Mouse (Mus musculus): ENCODE measurements at regions not wholly inside any gene's neighbourhood (a gene's known extent, or its start where the extent isn't known, plus 50 kb on each side); places are given as distances from the start of the nearest gene placed in this dataset.
"Not testable (repeated sequence)": the region's sequence is repeated elsewhere in the genome, so short reads cannot be mapped to it uniquely, and the experiment has no call there.

DNA sequence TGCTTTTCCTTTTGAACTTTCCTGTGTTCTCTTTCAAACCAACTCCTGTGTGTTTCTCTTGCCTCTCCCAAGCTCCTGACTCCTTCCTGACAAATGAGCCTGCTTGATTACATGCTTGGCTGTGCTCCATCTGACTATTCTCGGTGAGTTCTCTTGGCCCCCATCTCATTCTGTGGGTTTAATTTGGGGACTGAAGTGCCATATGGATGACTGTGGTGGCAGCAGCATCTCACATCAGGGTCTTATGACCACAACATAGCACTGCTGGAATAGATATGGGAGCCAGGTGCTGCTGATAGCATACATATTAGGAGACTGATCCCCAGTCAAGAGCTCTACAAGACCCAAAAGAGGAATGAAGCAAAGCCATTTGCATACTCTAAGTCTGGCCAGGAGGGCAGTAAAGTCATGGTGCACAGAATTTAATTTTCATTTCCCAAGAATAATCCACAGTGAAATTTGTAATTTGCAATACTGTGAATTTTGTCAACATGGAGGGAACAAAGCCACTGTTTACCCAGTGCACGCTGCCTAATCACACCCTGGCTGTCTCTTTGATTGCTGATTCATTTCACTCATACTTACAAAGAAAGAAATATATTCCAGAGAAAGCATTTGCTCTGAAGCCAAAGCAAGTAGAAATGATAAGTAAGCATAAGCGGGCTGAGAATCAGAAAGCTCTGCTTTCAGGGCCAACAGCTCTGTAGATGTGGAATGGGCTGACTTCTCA lies 1478.4 kb upstream of the Gm7489 start:
- DNase-seq (ENCODE audit: low spot score) = no peak

DNA sequence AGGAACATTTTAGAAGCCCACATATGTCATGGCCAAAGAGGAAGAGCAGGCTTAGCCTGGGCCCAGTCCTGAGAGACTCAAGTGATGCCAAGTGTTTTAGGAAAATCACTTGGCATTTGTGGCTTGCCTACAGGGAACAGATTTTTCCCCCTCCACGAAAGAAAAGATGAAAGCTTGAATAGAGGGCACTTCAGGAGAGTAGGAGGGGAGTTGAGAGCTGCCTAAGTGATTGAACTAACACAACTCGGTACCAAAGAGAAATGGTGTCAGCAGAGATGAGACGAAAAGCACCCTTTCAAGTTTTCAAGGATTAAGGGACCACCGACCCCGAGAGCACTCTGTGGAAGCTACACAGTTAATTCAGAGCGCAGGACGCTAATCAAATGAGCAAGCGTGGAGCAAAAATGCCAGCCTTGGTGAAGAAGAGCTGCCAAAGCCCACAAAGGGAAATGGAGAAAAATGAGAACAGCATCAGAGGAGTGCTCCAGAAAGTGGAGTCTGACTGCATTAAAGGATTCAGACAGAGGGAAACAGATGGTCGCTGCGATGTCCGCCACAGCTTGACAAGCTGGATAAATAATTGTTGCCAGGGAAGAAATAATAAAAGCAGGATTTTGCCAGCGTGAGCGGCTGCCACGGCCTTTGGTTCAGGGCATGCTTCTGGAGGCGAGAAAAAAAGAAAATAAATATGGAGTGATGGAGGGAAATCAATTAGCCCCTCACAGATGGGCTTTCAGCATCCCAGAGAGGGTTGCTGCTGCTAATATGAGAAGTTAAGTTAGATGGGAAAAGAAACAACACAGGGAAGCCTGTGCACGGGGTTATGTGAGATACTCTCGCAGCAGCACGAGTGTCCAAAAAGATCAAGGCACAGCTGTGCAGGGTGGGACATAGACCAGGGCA lies 1471.6 kb upstream of the Gm7489 start:
- DNase-seq (ENCODE audit: low spot score) = no peak

DNA sequence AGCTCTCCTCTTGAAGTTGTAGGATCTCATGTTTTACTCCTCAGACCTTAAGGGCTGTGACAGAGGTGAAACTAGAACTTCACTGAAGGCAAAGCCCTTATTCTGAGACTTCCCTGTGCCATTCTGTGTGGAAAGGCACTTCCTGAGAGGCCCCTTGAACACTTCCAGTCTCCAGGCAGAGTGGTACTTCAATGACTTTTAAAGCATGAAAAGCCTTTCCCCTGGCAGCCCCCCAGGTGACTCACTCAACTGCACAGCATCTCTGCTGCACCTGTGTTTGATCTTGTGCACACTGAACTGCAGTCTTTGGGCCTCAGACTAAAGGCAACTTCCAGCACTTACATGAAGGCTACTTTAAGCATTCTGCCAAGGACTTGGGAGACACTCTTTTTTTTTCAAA lies 1458.7 kb upstream of the Gm7489 start:
- DNase-seq (ENCODE audit: low spot score) = no peak

DNA sequence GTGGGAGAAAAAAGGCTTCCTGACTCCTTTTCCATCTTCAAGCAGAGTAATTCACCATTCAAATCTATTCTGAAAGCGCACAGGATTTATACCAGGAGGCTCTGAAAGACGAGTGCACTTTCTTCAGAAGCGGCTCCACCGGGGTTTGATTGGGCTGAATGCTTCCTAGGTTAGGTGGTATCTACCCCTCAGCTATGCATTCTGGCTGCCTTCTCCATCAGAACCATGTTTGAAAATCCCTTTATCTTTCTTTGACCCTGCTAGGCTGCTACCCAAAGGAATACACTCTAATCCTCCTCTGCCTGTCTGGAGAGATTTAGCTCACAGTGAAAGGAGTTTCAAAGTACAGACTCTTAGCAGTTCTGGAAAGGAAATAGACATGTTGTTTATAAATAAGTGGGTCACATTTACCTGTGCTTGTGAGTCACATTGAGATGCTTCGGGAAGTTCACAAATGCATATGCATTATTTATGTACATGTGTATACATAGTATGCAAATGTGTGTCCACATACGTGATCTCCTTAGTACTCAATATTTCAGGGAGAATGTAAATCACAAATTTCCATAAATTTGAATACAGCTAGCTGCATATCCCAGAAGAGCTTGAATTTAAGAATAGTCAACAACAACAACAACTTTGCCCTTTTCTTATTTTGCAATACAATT lies 1454.1 kb upstream of the Gm7489 start:
- DNase-seq (ENCODE audit: low spot score) = no peak

DNA sequence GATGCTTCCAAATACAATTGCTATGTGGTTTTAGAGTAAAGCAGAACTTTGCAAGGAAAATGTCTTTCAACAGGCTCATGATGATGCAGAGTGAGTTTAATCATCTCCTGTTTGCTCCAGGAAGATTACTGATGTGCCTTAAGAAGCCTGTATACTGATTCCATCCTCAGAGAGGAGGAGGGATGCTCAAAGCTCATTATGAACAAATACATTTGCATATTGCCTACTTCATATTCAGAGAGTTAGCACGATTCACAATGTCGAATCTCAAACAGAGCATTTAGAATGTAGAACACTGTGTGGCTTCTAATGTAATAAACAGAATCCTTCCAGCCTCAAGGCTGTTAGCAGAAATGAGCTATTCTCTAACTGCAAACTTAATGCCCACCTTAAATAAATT lies 1451.1 kb upstream of the Gm7489 start:
- DNase-seq (ENCODE audit: low spot score) = no peak

DNA sequence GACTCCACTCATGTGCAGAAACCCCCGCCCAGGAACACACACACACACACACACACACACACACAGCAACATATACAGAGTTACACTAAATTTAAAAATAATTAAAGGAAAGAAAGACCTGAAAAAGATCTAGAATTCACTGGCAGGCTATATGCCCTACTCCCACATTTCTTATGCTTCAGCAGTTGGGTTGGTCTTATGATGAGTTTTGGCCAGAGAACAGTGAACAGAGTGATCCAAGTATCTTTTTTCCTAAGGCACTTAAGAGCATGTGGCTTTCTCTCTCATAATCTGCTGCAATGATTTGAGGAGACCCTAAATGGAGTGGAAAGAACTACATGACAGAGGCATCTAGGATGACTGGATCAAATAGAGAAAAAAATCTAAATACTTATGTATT lies 1446.3 kb upstream of the Gm7489 start:
- DNase-seq (ENCODE audit: low spot score) = no peak

DNA sequence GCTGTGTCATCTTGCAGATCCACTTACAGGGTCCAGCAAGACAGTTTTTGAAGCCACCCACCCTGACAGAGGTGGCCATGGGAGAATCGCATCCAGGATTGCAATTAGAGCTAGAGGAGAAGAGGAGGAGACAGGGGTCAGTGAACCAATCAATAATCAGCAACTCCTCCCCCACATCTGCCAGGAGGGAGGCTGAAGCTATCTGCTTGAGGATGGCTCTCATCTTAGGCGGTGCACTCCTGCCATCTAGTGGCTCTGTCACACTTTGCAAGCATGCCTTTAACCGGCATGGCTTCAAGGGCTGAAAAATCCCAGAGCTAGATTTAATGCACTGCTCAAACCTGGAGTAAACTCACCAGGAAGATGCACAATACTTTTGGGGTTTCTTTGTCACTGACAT lies 1425.9 kb upstream of the Gm7489 start:
- peak; percentile 13 for DNase-seq (ENCODE audit: low spot score)

DNA sequence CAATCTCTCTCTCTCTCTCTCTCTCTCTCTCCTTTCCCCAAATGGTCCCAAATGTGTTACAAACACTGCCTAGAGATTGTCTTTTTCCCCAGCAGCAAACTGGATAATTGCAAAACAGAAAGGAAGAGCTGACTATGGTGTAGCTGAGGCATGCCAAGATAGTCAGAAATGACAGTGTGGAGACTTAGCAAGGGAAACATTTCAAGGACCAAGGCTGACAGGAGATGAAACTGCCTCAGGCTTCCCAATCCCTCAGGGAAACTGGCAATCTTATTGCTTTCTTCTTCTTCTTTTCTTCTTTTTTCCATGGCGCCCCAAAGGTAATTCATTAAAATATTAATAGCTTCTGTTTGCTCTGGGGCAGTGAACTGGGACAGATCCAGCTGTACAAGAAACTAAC lies 1425.4 kb upstream of the Gm7489 start:
- no peak for DNase-seq (ENCODE audit: low spot score)

DNA sequence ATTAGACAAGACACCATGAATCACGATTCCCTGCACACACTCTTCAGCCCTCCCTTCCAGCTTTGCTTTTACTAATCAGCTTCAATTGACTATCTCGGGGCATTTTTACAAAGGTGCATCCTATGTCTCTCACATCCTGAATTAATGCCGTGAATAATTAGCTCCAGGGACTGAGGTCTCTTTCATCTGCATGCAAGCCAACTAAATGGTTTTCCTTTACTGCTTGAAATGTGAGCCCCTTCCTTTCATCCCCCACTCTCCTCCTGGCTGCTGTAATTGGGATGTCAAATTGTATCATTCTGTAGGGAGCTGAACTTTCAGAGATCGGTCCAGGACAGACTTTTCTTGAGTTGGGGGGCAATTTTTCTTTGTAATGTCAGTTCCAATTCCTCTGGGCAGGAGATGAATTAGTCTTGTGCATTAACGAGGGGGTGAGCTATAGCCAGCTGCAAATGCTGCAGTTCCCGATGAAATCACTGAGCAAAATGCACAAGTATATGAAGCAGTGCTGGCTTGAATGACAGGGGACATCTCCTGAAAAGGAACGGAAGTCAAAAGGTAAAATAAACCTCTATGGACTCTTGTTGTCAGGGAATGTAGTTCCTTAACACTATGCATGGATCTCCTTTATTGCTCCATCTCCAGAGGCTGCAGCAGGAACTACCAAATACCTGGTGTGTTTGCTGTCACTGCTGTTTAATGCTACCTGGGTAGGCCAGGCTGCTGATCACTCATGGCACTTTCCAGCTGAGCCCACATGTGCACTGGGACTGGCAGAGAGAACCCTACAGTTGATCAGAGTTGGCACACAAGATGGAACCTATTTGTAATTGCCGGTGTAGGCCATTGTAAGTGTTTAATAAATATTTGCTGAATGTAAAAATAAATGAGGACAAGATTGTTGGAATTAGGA lies 1420.2 kb upstream of the Gm7489 start:
- no peak for DNase-seq (ENCODE audit: low spot score)

DNA sequence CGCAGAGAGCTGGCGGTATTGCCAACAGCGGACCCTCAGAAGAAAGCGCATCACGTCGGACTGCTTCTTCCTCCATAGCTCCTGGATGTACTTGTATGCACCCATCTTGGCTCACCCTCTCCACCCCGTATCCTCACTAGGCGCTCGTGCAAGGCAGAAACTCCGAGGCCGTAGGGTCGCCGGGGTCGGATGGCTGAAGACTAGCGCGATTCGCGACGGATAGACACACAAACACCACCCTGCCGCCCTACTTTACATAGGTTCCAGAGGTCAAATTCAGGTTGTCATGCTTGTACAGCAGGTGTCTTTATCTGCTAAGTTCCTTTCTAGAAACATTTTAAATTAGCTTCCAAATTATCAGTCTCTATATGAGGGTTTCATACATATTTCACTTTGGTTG lies 1406.6 kb upstream of the Gm7489 start:
- not testable (repeated sequence) for DNase-seq (ENCODE audit: low spot score)

DNA sequence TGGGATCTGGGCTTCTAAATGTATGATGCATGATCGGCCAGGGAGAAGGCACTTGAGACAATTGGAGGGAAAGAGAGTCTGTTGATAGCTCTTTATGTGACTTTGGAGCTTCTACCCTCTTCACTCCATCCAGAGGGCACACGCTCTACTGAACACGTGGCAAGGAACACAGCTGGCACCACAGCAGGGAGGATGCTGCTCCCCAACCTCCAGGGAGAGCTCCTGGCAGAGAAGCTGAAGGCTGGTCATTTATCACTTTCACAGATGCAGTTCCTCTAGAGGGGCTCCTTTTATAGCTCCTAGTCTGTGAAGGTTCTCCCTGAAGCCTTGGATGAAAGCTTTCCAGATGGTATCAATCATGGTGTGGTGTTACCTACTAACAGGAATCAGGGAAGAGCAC lies 1403.9 kb upstream of the Gm7489 start:
- DNase-seq (ENCODE audit: low spot score) = no peak

DNA sequence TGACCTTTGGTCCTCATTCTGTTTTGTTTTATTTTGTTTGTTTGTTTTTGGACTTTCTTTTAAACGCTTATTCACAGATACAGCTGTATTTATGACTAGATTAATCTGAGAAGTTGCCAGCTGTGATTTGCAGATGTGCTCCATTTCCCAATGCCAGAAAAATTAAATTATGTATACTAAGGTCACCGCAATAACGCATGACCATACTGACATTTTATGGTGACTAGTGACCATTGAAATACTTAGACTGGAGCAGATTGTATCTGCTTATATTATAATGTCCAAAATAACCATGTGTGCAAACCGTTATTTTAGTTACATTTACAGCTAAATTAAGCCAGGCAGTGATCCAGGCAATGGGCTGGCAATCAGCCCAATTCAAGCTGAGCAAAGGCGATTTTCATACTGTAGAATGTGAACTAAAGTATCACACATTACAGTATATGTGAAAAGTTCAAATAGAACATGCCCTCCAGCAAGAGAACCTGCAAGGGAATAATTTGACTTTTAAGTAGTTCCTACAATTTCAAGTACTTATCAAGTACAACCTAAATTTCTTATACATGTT lies 1401.0 kb upstream of the Gm7489 start:
- DNase-seq (ENCODE audit: low spot score) = no peak

DNA sequence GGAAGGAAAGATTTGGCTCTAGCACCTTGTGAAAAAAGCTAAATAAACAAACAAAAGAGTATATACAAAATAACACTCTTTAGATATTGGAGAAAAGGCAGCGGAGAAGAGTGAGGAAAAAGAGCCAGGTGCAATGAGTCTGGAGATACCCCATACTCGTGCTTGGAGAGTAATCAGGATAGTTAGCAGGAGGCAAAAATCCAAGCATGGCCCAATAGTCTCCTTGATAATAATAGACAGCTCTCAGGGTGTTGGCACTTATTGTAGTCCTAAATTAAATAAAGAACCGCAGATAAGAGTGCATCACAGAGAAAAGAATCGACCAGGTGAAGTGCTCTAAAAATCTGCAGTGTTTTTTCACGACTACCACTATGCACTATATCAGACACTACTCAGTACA lies 1400.4 kb upstream of the Gm7489 start:
- DNase-seq (ENCODE audit: low spot score) = no peak

DNA sequence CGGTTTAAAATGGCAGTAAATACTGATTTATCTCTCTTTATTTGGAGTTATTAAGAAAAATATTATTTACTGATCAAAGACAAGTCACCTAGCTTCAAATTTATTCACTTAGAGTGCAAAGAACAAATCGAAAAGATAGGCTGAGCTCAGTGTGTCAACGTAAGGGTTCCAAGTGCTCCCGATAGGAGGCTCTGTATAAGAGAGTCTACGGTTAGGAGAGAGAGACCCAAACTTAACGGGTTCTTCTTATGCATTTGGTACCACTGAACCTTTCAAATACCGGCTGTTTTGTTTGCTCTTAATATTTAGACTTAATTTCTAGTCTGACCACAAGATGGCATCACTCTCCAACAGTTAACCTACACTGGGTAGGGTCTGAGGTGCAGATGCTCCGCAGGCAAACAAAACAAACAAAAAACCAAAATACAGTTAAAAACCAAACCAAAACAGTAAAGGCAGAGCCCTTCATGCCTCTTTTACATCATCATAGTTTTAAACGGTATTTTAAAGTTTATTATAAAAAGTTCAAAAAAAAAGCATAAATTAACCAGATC lies 1379.4 kb upstream of the Gm7489 start:
- DNase-seq (ENCODE audit: low spot score) = peak; percentile 1

DNA sequence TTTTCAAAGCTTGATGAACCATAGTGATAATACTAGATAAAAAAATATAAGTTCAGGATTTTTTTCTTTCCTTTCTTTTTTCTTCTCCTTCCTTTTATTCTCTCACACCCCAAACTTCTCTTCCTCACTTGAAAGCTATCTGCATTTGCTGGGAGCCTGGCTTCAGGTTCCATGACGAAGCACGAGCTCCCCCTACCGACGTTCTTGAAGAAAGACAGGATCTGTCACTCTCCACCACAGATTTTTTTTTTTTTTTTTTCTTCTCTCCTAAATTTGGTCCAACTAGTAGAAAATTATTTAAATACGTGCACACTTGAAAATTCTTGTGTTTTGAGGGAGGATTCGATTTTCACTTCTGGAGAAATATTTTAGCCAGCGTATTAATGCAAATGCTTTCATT lies 1377.8 kb upstream of the Gm7489 start:
- peak; percentile 6 for DNase-seq (ENCODE audit: low spot score)

DNA sequence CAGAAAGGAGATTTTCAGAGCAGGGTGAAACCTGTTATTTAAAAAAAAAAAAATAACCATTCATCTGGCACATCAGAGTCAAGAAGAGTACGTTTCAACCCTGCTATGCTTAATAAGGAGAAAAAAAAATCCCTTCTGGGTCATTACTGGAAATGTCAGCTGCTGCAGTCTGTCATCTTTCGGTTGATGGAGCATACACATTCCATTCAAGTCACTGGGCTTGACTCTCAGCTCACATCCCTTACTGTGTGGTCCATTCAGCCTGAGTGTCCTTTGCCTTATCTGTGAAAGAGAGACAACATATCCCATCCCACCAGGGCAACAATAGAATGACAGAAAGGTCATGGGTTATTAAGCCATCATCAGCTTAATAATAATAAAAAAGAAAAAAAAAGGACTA lies 1376.1 kb upstream of the Gm7489 start:
- no peak for DNase-seq (ENCODE audit: low spot score)

DNA sequence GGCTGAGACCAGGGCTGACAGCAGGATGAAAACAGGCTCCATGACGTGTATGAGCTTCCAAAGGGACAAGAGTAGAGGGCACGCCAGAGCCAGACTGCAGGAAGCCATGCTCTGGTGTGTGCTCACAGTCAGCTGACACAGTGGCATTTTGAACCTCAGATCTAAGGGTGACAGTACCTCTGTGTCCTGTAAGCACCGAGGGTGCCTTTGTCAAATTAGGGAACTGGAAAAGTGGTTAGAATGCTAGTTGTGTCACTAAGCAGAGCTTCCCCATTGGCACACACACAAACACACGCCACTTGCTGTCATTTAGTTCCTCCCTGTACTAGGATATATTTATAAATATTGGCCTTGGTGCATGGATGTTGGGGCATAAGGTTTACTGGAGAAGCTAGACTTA lies 1374.6 kb upstream of the Gm7489 start:
- no peak for DNase-seq (ENCODE audit: low spot score)

DNA sequence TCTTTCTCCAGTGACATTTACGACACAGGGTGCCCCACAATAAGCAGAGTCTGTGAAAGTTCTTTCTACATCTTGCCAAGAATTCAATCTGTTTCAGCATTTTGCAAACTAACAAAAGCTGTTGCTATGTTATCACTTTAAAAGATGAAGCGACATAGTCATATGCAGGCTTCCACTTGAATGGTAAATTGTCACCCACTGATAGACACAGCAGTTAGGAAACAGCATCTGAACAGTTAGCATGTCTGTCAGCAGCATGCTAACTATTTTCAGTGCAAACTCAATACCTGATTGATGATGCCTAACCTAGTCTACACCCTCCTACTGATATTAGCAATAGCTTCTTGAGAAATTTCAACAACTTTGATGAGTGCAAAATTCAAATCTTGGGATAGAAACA lies 1348.1 kb upstream of the Gm7489 start:
- no peak for DNase-seq (ENCODE audit: low spot score)

DNA sequence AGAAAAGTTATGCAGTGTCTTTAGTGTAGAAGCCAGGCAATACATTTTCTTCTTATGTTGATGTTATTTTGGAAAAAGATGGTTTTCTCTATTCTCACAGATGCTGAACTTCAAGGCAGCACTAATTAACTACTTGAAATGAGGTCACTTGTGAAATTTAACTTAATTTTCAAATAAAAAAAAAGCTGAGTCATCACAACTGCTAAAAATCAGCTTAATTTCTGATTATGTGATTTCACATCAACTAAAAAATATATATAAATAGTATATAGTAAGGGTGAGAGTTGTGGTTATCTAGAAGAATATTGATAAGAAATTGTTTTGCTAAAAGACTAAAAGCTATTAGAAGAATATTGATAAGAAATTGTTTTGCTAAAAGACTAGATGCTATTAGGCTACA lies 1326.0 kb upstream of the Gm7489 start:
- DNase-seq (ENCODE audit: low spot score) = no peak

DNA sequence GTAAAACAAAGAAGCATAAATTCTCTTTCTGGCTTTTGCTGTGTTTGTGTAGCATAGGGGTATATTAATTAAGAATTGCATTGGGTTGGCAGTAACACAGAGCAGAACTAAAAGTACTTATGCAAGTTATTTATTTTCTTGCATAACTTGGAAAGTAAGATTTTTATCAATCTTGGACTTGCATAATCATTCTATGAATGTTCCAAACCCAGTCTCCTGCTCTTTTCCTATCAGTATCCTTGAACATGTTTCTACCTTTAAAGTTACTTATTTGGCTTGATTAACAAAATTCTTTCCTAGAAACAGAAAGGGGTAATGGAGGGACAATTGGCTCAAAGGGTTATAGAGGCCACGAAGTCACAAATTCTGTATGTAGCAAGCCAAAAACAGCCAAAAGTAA lies 1320.6 kb upstream of the Gm7489 start:
- DNase-seq (ENCODE audit: low spot score) = no peak

DNA sequence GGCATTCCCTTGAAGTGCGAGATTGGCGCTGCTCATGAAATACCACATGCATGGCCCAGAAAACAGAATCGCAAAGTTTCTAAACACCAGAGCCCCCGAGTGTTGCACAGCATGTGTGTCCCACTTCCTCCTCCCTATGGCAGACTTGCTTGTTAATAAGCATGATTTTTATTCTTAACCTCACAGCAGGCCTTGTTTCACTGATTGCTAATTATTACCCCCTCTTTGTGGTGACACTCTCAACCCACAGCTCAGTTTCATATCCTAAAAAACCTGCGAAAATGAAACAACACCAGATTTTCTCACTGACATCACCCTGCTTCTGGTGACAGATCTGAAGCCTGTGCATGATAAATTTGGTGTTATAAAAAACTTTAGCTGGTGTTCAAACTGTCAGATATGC lies 1319.3 kb upstream of the Gm7489 start:
- no peak for DNase-seq (ENCODE audit: low spot score)

Measured in T-cell, adult 2 months (primary cell).